Mouse (Mus musculus) MEL (cell line): Measurements from ENCODE around the gene Zfp804b. TPM values are rescaled to one million over a fixed set of nuclear protein-coding genes. Genes with fewer than 3 reads are reported as not detected.

Source experiments
- DNase-seq: peaks from one replicate; pipeline ENCODE4 v3.0.0; 2011; ENCODE audit warnings: low read depth, low spot score
- H3K27ac ChIP-seq: 2 replicates; pipeline ENCODE4 v1.5.1; 2012; ENCODE audit warnings: low read depth, mild to moderate bottlenecking, control low read depth, low read length, moderate library complexity; ENCODE audit not compliant: control insufficient read depth
- H3K27me3 ChIP-seq, 2 experiments: fragments of 150-350 bp in 1 of 2; sonication (generic) in 1 of 2; 2 replicates each; pipeline ENCODE4 v1.6.1; 2012; ENCODE audit warnings: low read length in 2 of 2, mild to moderate bottlenecking in 2 of 2, improper control_type of control experiment in 1 of 2, moderate library complexity in 1 of 2; ENCODE audit not compliant: insufficient read depth in 2 of 2, control insufficient read depth in 1 of 2
- H3K36me3 ChIP-seq, 2 experiments: 2 replicates each; pipeline ENCODE4 v1.6.1; 2012 to 2014; ENCODE audit warnings: low read length in 2 of 2, improper control_type of control experiment in 1 of 2, inconsistent platforms in 1 of 2, mild to moderate bottlenecking in 1 of 2; ENCODE audit not compliant: insufficient read depth in 2 of 2, control insufficient read depth in 1 of 2
- H3K4me1 ChIP-seq, 2 experiments: fragments of 150-350 bp in 1 of 2; sonication (generic) in 1 of 2; 2 replicates each; pipeline ENCODE4 v1.6.1; 2012; ENCODE audit warnings: low read length in 2 of 2, improper control_type of control experiment in 1 of 2, mild to moderate bottlenecking in 1 of 2; ENCODE audit not compliant: insufficient read depth in 2 of 2, control insufficient read depth in 1 of 2
- H3K4me3 ChIP-seq, 2 experiments: fragments of 150-350 bp in 1 of 2; sonication (generic) in 1 of 2; 2 replicates each; pipeline ENCODE4 v1.5.1; 2012; ENCODE audit warnings: low read depth in 2 of 2, low read length in 2 of 2, mild to moderate bottlenecking in 2 of 2, moderate library complexity in 2 of 2, control low read depth in 1 of 2, improper control_type of control experiment in 1 of 2; ENCODE audit not compliant: control insufficient read depth in 1 of 2, insufficient read depth in 1 of 2
- H3K79me2 ChIP-seq: 2 replicates; pipeline ENCODE4 v1.6.1; 2012; ENCODE audit warnings: mild to moderate bottlenecking, low read length, moderate library complexity; ENCODE audit not compliant: control insufficient read depth, poor library complexity, insufficient read depth
- H3K9ac ChIP-seq: 2 replicates; pipeline ENCODE4 v1.6.1; 2012; ENCODE audit warnings: low read depth, mild to moderate bottlenecking, control low read depth, low read length, moderate library complexity; ENCODE audit not compliant: control insufficient read depth, poor library complexity, severe bottlenecking
- H3K9me3 ChIP-seq: fragments of 150-350 bp; sonication (generic); replicated peaks from 2 replicates; pipeline ENCODE4 v1.6.1; 2012; ENCODE audit warnings: mild to moderate bottlenecking, low read length, improper control_type of control experiment, moderate library complexity; ENCODE audit not compliant: insufficient read depth
- CHD2 ChIP-seq: IDR thresholded peaks from 2 replicates; pipeline ENCODE4 v1.6.1; 2011; ENCODE audit warnings: low read length, improper control_type of control experiment
- CTCF ChIP-seq, 3 experiments: IDR thresholded peaks in 2 of 3; conservative IDR thresholded peaks in 1 of 3; 2 replicates each; pipeline ENCODE4 v1.5.1; 2011 to 2012; ENCODE audit warnings: low read length in 3 of 3, low read depth in 2 of 3, mild to moderate bottlenecking in 2 of 3, improper control_type of control experiment in 1 of 3, inconsistent platforms in 1 of 3, mixed read lengths in 1 of 3, moderate library complexity in 1 of 3; ENCODE audit not compliant: control insufficient read depth in 1 of 3, insufficient read depth in 1 of 3, poor library complexity in 1 of 3, severe bottlenecking in 1 of 3
- E2F4 ChIP-seq: IDR thresholded peaks from 2 replicates; pipeline ENCODE4 v1.6.1; 2011; ENCODE audit warnings: low read depth, low read length, improper control_type of control experiment, borderline replicate concordance
- ELF1 ChIP-seq: IDR thresholded peaks from 2 replicates; pipeline ENCODE4 v1.6.1; 2014; ENCODE audit warnings: low read depth, mild to moderate bottlenecking, inconsistent platforms, low read length, improper control_type of control experiment, moderate library complexity
- EP300 ChIP-seq, 2 experiments: IDR thresholded peaks; 2 replicates each; pipeline ENCODE4 v1.6.1; 2011; ENCODE audit warnings: improper control_type of control experiment in 2 of 2, low read length in 2 of 2, low read depth in 1 of 2, mild to moderate bottlenecking in 1 of 2
- GABPA ChIP-seq: IDR thresholded peaks from 2 replicates; pipeline ENCODE4 v1.6.1; 2012; ENCODE audit warnings: low read depth, mild to moderate bottlenecking, inconsistent platforms, low read length, improper control_type of control experiment, moderate library complexity
- GATA1 ChIP-seq: IDR thresholded peaks from 2 replicates; pipeline ENCODE4 v1.6.1; 2011; ENCODE audit warnings: low read depth, low read length, improper control_type of control experiment
- KAT2A ChIP-seq: conservative IDR thresholded peaks from 2 replicates; pipeline ENCODE4 v1.6.1; 2012; ENCODE audit warnings: low read depth, low read length, improper control_type of control experiment, inconsistent platforms
- MAFK ChIP-seq: IDR thresholded peaks from 2 replicates; pipeline ENCODE4 v1.6.1; 2011; ENCODE audit warnings: low read depth, mild to moderate bottlenecking, low read length, improper control_type of control experiment, borderline replicate concordance
- MYB ChIP-seq: IDR thresholded peaks from 2 replicates; pipeline ENCODE4 v1.6.1; 2011; ENCODE audit warnings: mild to moderate bottlenecking, low read depth, low read length, improper control_type of control experiment
- NELFE ChIP-seq: IDR thresholded peaks from 2 replicates; pipeline ENCODE4 v1.6.1; 2011; ENCODE audit warnings: low read depth, low read length, improper control_type of control experiment
- NRF1 ChIP-seq: IDR thresholded peaks from 2 replicates; pipeline ENCODE4 v1.6.1; 2014; ENCODE audit warnings: low read depth, mild to moderate bottlenecking, inconsistent platforms, low read length, improper control_type of control experiment, moderate library complexity; ENCODE audit not compliant: poor library complexity, insufficient read depth, severe bottlenecking
- POLR2A ChIP-seq, 2 experiments: IDR thresholded peaks; 2 replicates each; pipeline ENCODE4 v1.6.1; 2011 to 2012; ENCODE audit warnings: low read length in 2 of 2, mild to moderate bottlenecking in 2 of 2, control low read depth in 1 of 2, improper control_type of control experiment in 1 of 2, low read depth in 1 of 2, moderate library complexity in 1 of 2; ENCODE audit not compliant: control insufficient read depth in 1 of 2, insufficient read depth in 1 of 2, poor library complexity in 1 of 2
- SMC3 ChIP-seq: IDR thresholded peaks from 2 replicates; pipeline ENCODE4 v1.6.1; 2011; ENCODE audit warnings: low read depth, low read length, improper control_type of control experiment
- TCF12 ChIP-seq: IDR thresholded peaks from 2 replicates; pipeline ENCODE4 v1.6.1; 2014; ENCODE audit warnings: low read depth, mild to moderate bottlenecking, inconsistent platforms, low read length, improper control_type of control experiment, moderate library complexity
- UBTF ChIP-seq: IDR thresholded peaks from 2 replicates; pipeline ENCODE4 v1.6.1; 2012; ENCODE audit warnings: low read depth, mild to moderate bottlenecking, inconsistent platforms, low read length, improper control_type of control experiment, moderate library complexity, borderline replicate concordance; ENCODE audit not compliant: insufficient read depth
- ZNF384 ChIP-seq: IDR thresholded peaks from 2 replicates; pipeline ENCODE4 v1.6.1; 2012; ENCODE audit warnings: low read depth, mild to moderate bottlenecking, inconsistent platforms, low read length, improper control_type of control experiment
- polyA plus RNA-seq, 2 experiments: library from polyadenylated mRNA; stranded (reverse) in 1 of 2; unstranded in 1 of 2; fragments of >175 nt in 1 of 2; fragments of >200 nt in 1 of 2; gene quantifications; 2 replicates each; pipeline versions ENCODE4 v1.2.1 to v1.2.4; 2012; ENCODE audit warnings: low replicate concordance in 2 of 2, low read depth in 1 of 2; ENCODE audit not compliant: insufficient read length in 2 of 2, insufficient read depth in 1 of 2, missing spikeins in 1 of 2
- total RNA-seq: library from RNA; depleted of rRNA; stranded (reverse); fragments of 300-350 nt; gene quantifications from 2 replicates; pipeline ENCODE4 v1.2.3, GENCODE M21; 2012

Gene Zfp804b
- total and polyA plus RNA-seq, 3 experiments = not detected

- Histone ChIP-seq H3K9me3 (no peaks in the 10 kb centered on the region), H3K9ac (no peak overlapping the region), H3K4me1 (no peaks in the 10 kb centered on the region), H3K36me3 (no peaks in the 10 kb centered on the region), H3K4me3 (no peak overlapping the region), H3K79me2 (no peaks in the 10 kb centered on the region), H3K27me3 (no peaks in the 10 kb centered on the region), H3K27ac (no peak overlapping the region)
- TF ChIP-seq MAFK (no peak), SMC3 (no peak), NRF1 (no peak), CHD2 (no peak), KAT2A (no peak)
- DNase-seq = no peak
These were observed 67.7 kb downstream of the Zfp804b start for GRCm38 (mm10) chr5:7276659-7277455.

GRCm38 (mm10) chr5:7177589-7177988 is 167.0 kb downstream of the Zfp804b start:
- TF ChIP-seq GABPA = no peak
- no peak for TF ChIP-seq TCF12
- no peak for TF ChIP-seq ELF1
- no peak for TF ChIP-seq NRF1
- TF ChIP-seq EP300 (IDR thresholded peaks at IDR 0.05; ENCODE audit: low read depth in 1 of 2, low read length in 2 of 2) = no peak
- no peak for TF ChIP-seq UBTF
- no peak for TF ChIP-seq NELFE
- no peak for TF ChIP-seq CTCF (IDR thresholded peaks at IDR 0.05 in 2 of 3, conservative IDR thresholded peaks at IDR 0.05 in 1 of 3; ENCODE audit: control insufficient read depth in 1 of 3, insufficient read depth in 1 of 3, low read depth in 2 of 3, low read length in 3 of 3, poor library complexity in 1 of 3, severe bottlenecking in 1 of 3)
- TF ChIP-seq CHD2 = no peak
- TF ChIP-seq POLR2A (IDR thresholded peaks at IDR 0.05; ENCODE audit: control insufficient read depth in 1 of 2, insufficient read depth in 1 of 2, low read depth in 1 of 2, low read length in 2 of 2, poor library complexity in 1 of 2) = no peak
- TF ChIP-seq MYB = no peak
- no peak for TF ChIP-seq ZNF384
- no peak for TF ChIP-seq E2F4
- no peak for TF ChIP-seq GATA1
- TF ChIP-seq, all 39 proteins: peak for 0
- Histone ChIP-seq H3K4me1 (no peaks in the 10 kb centered on the region), H3K79me2 (no peaks in the 10 kb centered on the region), H3K9me3 (no peaks in the 10 kb centered on the region), H3K27me3 (no peaks in the 10 kb centered on the region), H3K36me3 (no peaks in the 10 kb centered on the region), H3K27ac (no peak overlapping the region), H3K9ac (no peak overlapping the region), H3K4me3 (no peak overlapping the region)
- DNase-seq = no peak
